Mouse (Mus musculus) lung, postnatal 0 days (tissue): Measurements from ENCODE around the gene Cab39l. TPM values are rescaled to one million over a fixed set of nuclear protein-coding genes. Genes with fewer than 3 reads are reported as not detected.

Source experiments
- ATAC-seq: fragments of 200-750 bp; cut with Nextera tagmentation; 2 replicates; pipeline ENCODE4 v1.8.0; 2017; ENCODE audit warnings: moderate library complexity
- DNase-seq: peaks from one replicate; pipeline ENCODE4 v3.0.0-alpha.2; 2016; ENCODE audit warnings: low spot score
- H3K27ac ChIP-seq: fragments of 300-500 bp; sonication (generic); 2 replicates; pipeline ENCODE4 v1.5.1; 2014; ENCODE audit warnings: antibody characterized with exemption, mild to moderate bottlenecking, low read length, mixed read lengths
- H3K27me3 ChIP-seq: fragments of 300-500 bp; sonication (generic); replicated peaks from 2 replicates; pipeline ENCODE4 v1.6.1; 2014; ENCODE audit warnings: low read length, mixed read lengths; ENCODE audit not compliant: insufficient read depth
- H3K36me3 ChIP-seq: fragments of 300-500 bp; sonication (generic); 2 replicates; pipeline ENCODE4 v1.6.1; 2014; ENCODE audit warnings: low read length, mixed read lengths; ENCODE audit not compliant: insufficient read depth
- H3K4me1 ChIP-seq: fragments of 300-500 bp; sonication (generic); 2 replicates; pipeline ENCODE4 v1.6.1; 2014; ENCODE audit warnings: antibody characterized with exemption, low read depth, low read length, mixed read lengths; ENCODE audit not compliant: insufficient read depth
- H3K4me2 ChIP-seq: fragments of 300-500 bp; sonication (generic); replicated peaks from 2 replicates; pipeline ENCODE4 v1.6.1; 2014; ENCODE audit warnings: low read depth, mild to moderate bottlenecking, low read length, moderate library complexity, mixed read lengths
- H3K4me3 ChIP-seq: fragments of 300-500 bp; sonication (generic); 2 replicates; pipeline ENCODE4 v1.5.1; 2014; ENCODE audit warnings: low read depth, low read length
- H3K9ac ChIP-seq: fragments of 300-500 bp; sonication (generic); replicated peaks from 2 replicates; pipeline ENCODE4 v1.6.1; 2014; ENCODE audit warnings: low read depth, mild to moderate bottlenecking
- H3K9me3 ChIP-seq: fragments of 300-500 bp; sonication (generic); 2 replicates; pipeline ENCODE4 v1.6.1; 2016; ENCODE audit warnings: low read length, mixed read lengths
- CTCF ChIP-seq: IDR thresholded peaks from 2 replicates; pipeline ENCODE4 v1.5.1; 2016; ENCODE audit warnings: antibody characterized with exemption, mild to moderate bottlenecking
- EP300 ChIP-seq: IDR thresholded peaks from 2 replicates; pipeline ENCODE4 v1.6.1; 2016; ENCODE audit warnings: antibody characterized with exemption, mild to moderate bottlenecking, control low read depth
- WGBS: fragments of 180-500 bp; shearing (Covaris S2); extraction: QIAGEN DNeasy Blood & Tissue Kit; methylation state at CpG from one replicate; pipeline ENCODE4 v1.1.7; 2014; 5-methylcytosine and 5-hydroxymethylcytosine counted together
- polyA plus RNA-seq: library from polyadenylated mRNA; unstranded; fragments of >200 nt; fragmentation: Nextera tagmentation; extraction: Ambion mirVana; gene quantifications from 2 replicates; pipeline ENCODE4 v1.2.1, GENCODE M21; 2015

Cab39l gene
- polyA plus RNA-seq, 1 experiment from 2014 or later = 27.2 TPM

DNA sequence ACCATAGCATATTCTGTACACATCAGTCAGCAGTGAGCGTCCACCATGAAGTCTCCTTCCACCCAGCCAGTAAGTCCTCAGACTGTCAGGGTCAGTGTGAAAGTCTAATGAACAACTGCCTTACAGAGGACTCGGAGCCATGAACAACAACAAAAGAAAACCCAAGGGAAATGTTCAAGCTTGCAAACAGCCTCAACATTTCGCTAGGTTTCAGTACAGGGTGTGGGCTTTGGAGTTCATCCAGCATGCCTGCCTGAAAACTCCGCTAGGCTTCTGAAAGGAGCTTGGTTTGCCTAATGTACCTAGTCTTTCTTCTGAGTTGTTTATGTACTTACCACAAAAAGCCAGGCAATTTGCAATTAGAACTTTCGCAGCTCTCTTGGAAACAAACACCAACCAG is 103.2 kb downstream of the Cab39l start:
- no peak overlapping the region for H3K4me3 ChIP-seq
- DNase-seq = no peak
- TF ChIP-seq EP300 (no peak), CTCF (no peak)
- H3K9ac ChIP-seq = no peak overlapping the region
- no peak overlapping the region for H3K27ac ChIP-seq
- no peaks in the 10 kb centered on the region for H3K9me3 ChIP-seq
- H3K4me1 ChIP-seq = peaks cover 3% of the 10 kb centered on the region; the same call in 1 of the 2 replicates
- 55% methylated on average over 5 of the region's 5 CpGs for WGBS
- H3K4me2 ChIP-seq = no peak overlapping the region
- no peaks in the 10 kb centered on the region for H3K27me3 ChIP-seq
- no peaks in the 10 kb centered on the region for H3K36me3 ChIP-seq
- no peak for ATAC-seq

DNA sequence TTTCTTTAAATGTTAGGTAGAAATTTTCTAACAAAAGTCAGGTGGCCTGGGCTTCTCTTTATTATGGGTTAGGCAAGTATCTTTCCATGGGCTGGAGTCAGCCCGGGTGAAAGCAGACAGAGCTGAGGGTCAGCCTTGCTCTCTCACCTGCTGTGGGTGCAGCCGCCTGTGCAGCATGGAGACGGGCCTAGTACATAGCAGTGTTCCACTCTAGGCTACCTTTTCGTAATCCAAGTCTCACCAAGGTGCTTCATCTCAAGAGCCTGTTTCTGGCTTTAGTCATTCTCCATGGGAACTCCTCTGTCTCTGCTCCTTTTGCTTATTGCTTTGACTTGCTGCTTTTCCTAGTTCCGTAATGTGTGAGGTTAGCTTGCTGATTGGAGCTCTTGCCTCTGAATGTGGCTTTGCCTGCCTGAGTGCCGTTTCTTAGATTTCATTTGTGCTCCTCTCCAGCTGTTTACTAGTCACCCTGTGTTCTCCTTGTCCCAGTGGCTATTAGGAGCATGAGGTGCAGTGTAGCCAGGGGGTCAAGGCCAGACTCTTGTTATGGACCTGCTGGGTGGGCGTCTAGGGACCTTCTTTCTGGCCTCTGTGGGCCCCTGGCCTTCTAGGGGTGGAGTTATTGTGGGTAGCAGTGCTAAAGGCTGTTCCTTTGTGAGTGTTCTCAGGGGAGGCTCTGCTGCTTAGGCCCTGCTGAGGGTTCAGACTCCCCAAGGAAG is 105.5 kb downstream of the Cab39l start:
- H3K9me3 ChIP-seq = no peaks in the 10 kb centered on the region
- H3K4me2 ChIP-seq = no peak overlapping the region
- no peaks in the 10 kb centered on the region for H3K27me3 ChIP-seq
- no peak for TF ChIP-seq CTCF
- no peak; the same call in none of the 2 replicates for TF ChIP-seq EP300
- peak; percentile 86 for ATAC-seq
- 51% methylated on average over 7 of the region's 7 CpGs for WGBS
- H3K4me3 ChIP-seq = no peak overlapping the region
- no peak overlapping the region for H3K9ac ChIP-seq
- DNase-seq = peak; percentile 84
- no peaks in the 10 kb centered on the region for H3K36me3 ChIP-seq
- H3K27ac ChIP-seq = peak overlapping the region; percentile 86
- H3K4me1 ChIP-seq = peaks cover 8% of the 10 kb centered on the region; the same call in 1 of the 2 replicates

DNA sequence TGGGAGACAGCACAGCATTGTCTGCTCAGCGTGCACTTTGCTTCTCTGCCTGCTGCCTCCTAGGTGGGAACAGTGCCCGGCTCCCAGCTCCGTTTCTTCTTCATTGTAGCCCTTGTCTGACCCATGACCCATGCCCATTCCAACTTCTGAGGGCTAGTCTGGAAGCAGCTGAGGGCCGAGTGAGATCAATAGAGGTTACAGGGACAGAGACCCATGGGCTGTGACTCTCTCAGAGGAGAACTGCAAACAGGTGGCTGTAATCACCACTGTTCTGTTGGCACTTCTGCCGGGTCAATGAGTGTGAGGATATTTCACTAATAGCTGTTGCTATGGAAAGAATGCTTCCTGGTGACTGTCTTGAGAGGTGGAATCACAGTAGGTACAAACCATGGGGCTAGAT is 106.8 kb downstream of the Cab39l start:
- WGBS = 50% methylated on average over 5 of the region's 5 CpGs
- ATAC-seq (no peak), DNase-seq (no peak)
- Histone ChIP-seq H3K4me1 (peaks cover 8% of the 10 kb centered on the region; the same call in 1 of the 2 replicates), H3K27ac (no peak overlapping the region), H3K27me3 (no peaks in the 10 kb centered on the region), H3K36me3 (no peaks in the 10 kb centered on the region), H3K9me3 (no peaks in the 10 kb centered on the region), H3K9ac (no peak overlapping the region), H3K4me2 (no peak overlapping the region), H3K4me3 (no peak overlapping the region)
- TF ChIP-seq EP300 (no peak), CTCF (no peak; the same call in 1 of the 2 replicates)

DNA sequence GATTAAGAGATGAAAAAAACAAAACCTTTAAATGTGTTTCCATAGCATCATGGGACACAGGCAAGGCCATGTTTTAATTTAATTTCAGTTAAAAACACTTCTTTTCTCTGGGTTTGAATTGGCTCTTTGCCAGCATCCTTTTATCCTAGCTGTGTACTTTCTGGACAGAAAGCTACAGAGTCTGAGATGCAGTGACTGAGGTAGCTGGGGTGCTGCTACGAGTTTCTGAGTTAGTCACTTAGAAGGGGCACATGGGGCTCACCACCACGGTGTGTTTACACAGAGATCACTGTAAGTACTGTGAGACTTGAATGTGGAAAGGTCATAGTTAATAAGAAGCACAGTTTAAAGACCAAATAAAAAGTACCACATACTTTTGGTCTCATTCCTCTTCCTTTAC is 107.8 kb downstream of the Cab39l start:
- H3K4me3 ChIP-seq = no peak overlapping the region
- no peaks in the 10 kb centered on the region for H3K9me3 ChIP-seq
- H3K36me3 ChIP-seq = no peaks in the 10 kb centered on the region
- DNase-seq (no peak), ATAC-seq (no peak)
- H3K27ac ChIP-seq = no peak overlapping the region
- H3K4me2 ChIP-seq = no peak overlapping the region
- 24% methylated on average over 2 of the region's 2 CpGs for WGBS
- H3K4me1 ChIP-seq = peaks cover 6% of the 10 kb centered on the region; the same call in 1 of the 2 replicates
- TF ChIP-seq EP300 (no peak), CTCF (no peak)
- no peaks in the 10 kb centered on the region for H3K27me3 ChIP-seq
- H3K9ac ChIP-seq = no peak overlapping the region

DNA sequence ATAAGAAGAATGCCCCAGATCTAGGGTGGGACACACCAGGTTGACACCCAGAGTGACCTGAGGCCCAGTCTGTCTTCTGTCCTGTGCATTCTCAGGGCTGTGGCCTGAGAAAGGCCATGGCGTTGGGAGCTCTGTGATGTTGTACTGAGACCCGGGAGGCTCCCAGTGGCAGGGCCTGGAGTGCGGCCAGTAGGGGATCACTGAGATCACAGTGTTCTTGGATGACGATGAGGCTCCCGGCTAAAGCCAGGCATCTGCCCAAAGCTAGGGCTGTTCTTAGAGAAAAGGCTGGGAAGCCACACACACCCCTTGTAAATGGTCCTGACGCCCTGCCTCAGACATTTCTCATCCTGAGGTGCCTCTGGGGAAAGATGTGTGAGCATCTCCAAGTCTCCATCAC is 108.3 kb downstream of the Cab39l start:
- Histone ChIP-seq H3K4me2 (no peak overlapping the region), H3K27ac (no peak overlapping the region), H3K27me3 (no peaks in the 10 kb centered on the region), H3K36me3 (no peaks in the 10 kb centered on the region), H3K4me3 (no peak overlapping the region), H3K9me3 (no peaks in the 10 kb centered on the region), H3K4me1 (peaks cover 6% of the 10 kb centered on the region; the same call in 1 of the 2 replicates), H3K9ac (no peak overlapping the region)
- DNase-seq = no peak
- ATAC-seq = no peak
- 51% methylated on average over 6 of the region's 6 CpGs for WGBS
- TF ChIP-seq EP300 (no peak), CTCF (no peak)

DNA sequence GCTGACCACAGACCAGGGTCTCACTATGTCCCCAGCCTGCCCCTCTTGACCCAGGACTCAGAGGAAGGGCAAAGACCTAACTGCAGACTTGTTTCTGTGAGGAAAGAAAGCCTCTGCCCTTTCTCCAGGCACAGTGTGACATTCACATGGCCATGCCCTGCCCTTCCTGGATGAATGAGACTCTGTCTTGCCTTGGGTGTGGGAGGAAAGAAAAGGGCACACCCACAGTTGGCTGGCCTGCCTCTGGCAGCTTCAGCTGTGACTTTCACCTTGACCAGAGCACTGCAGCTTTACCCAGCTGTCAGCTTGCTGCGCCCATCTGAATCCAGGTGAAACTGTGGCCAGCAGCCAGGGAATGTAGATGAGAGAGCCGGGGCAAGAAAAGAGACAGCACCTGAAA is 110.1 kb downstream of the Cab39l start:
- no peaks in the 10 kb centered on the region for H3K36me3 ChIP-seq

More for the DNA sequence above, 110.1 kb downstream of the Cab39l start:
- Histone ChIP-seq H3K27ac (no peak overlapping the region), H3K9me3 (no peaks in the 10 kb centered on the region), H3K4me1 (peaks cover 6% of the 10 kb centered on the region; the same call in 1 of the 2 replicates), H3K4me2 (no peak overlapping the region), H3K27me3 (no peaks in the 10 kb centered on the region), H3K9ac (no peak overlapping the region), H3K4me3 (no peak overlapping the region)
- DNase-seq (peak; percentile 39), ATAC-seq (peak; percentile 39; the same call in 1 of the 2 replicates)
- 50% methylated on average over 2 of the region's 2 CpGs for WGBS
- no peak for TF ChIP-seq EP300
- no peak for TF ChIP-seq CTCF
